Mouse (Mus musculus) MEL (cell line): ENCODE data around the gene Htra2. TPM values are rescaled to one million over a fixed set of nuclear protein-coding genes. Genes with fewer than 3 reads are reported as not detected.

Source experiments
- DNase-seq: peaks from one replicate; pipeline ENCODE4 v3.0.0; 2011; ENCODE audit warnings: low read depth, low spot score
- H3K27ac ChIP-seq: 2 replicates; pipeline ENCODE4 v1.5.1; 2012; ENCODE audit warnings: low read depth, mild to moderate bottlenecking, control low read depth, low read length, moderate library complexity; ENCODE audit not compliant: control insufficient read depth
- H3K27me3 ChIP-seq, 2 experiments: fragments of 150-350 bp in 1 of 2; sonication (generic) in 1 of 2; 2 replicates each; pipeline ENCODE4 v1.6.1; 2012; ENCODE audit warnings: low read length in 2 of 2, mild to moderate bottlenecking in 2 of 2, improper control_type of control experiment in 1 of 2, moderate library complexity in 1 of 2; ENCODE audit not compliant: insufficient read depth in 2 of 2, control insufficient read depth in 1 of 2
- H3K36me3 ChIP-seq, 2 experiments: 2 replicates each; pipeline ENCODE4 v1.6.1; 2012 to 2014; ENCODE audit warnings: low read length in 2 of 2, improper control_type of control experiment in 1 of 2, inconsistent platforms in 1 of 2, mild to moderate bottlenecking in 1 of 2; ENCODE audit not compliant: insufficient read depth in 2 of 2, control insufficient read depth in 1 of 2
- H3K4me1 ChIP-seq, 2 experiments: fragments of 150-350 bp in 1 of 2; sonication (generic) in 1 of 2; 2 replicates each; pipeline ENCODE4 v1.6.1; 2012; ENCODE audit warnings: low read length in 2 of 2, improper control_type of control experiment in 1 of 2, mild to moderate bottlenecking in 1 of 2; ENCODE audit not compliant: insufficient read depth in 2 of 2, control insufficient read depth in 1 of 2
- H3K4me3 ChIP-seq, 2 experiments: fragments of 150-350 bp in 1 of 2; sonication (generic) in 1 of 2; 2 replicates each; pipeline ENCODE4 v1.5.1; 2012; ENCODE audit warnings: low read depth in 2 of 2, low read length in 2 of 2, mild to moderate bottlenecking in 2 of 2, moderate library complexity in 2 of 2, control low read depth in 1 of 2, improper control_type of control experiment in 1 of 2; ENCODE audit not compliant: control insufficient read depth in 1 of 2, insufficient read depth in 1 of 2
- H3K79me2 ChIP-seq: 2 replicates; pipeline ENCODE4 v1.6.1; 2012; ENCODE audit warnings: mild to moderate bottlenecking, low read length, moderate library complexity; ENCODE audit not compliant: control insufficient read depth, poor library complexity, insufficient read depth
- H3K9ac ChIP-seq: 2 replicates; pipeline ENCODE4 v1.6.1; 2012; ENCODE audit warnings: low read depth, mild to moderate bottlenecking, control low read depth, low read length, moderate library complexity; ENCODE audit not compliant: control insufficient read depth, poor library complexity, severe bottlenecking
- H3K9me3 ChIP-seq: fragments of 150-350 bp; sonication (generic); replicated peaks from 2 replicates; pipeline ENCODE4 v1.6.1; 2012; ENCODE audit warnings: mild to moderate bottlenecking, low read length, improper control_type of control experiment, moderate library complexity; ENCODE audit not compliant: insufficient read depth
- CTCF ChIP-seq, 3 experiments: IDR thresholded peaks in 2 of 3; conservative IDR thresholded peaks in 1 of 3; 2 replicates each; pipeline ENCODE4 v1.5.1; 2011 to 2012; ENCODE audit warnings: low read length in 3 of 3, low read depth in 2 of 3, mild to moderate bottlenecking in 2 of 3, improper control_type of control experiment in 1 of 3, inconsistent platforms in 1 of 3, mixed read lengths in 1 of 3, moderate library complexity in 1 of 3; ENCODE audit not compliant: control insufficient read depth in 1 of 3, insufficient read depth in 1 of 3, poor library complexity in 1 of 3, severe bottlenecking in 1 of 3
- E2F4 ChIP-seq: IDR thresholded peaks from 2 replicates; pipeline ENCODE4 v1.6.1; 2011; ENCODE audit warnings: low read depth, low read length, improper control_type of control experiment, borderline replicate concordance
- EP300 ChIP-seq, 2 experiments: IDR thresholded peaks; 2 replicates each; pipeline ENCODE4 v1.6.1; 2011; ENCODE audit warnings: improper control_type of control experiment in 2 of 2, low read length in 2 of 2, low read depth in 1 of 2, mild to moderate bottlenecking in 1 of 2
- ETS1 ChIP-seq: IDR thresholded peaks from 2 replicates; pipeline ENCODE4 v1.6.1; 2012; ENCODE audit warnings: low read depth, mild to moderate bottlenecking, inconsistent platforms, low read length, improper control_type of control experiment, moderate library complexity
- GABPA ChIP-seq: IDR thresholded peaks from 2 replicates; pipeline ENCODE4 v1.6.1; 2012; ENCODE audit warnings: low read depth, mild to moderate bottlenecking, inconsistent platforms, low read length, improper control_type of control experiment, moderate library complexity
- HCFC1 ChIP-seq: IDR thresholded peaks from 2 replicates; pipeline ENCODE4 v1.6.1; 2012; ENCODE audit warnings: low read depth, mild to moderate bottlenecking, inconsistent platforms, low read length, improper control_type of control experiment, moderate library complexity
- KAT2A ChIP-seq: conservative IDR thresholded peaks from 2 replicates; pipeline ENCODE4 v1.6.1; 2012; ENCODE audit warnings: low read depth, low read length, improper control_type of control experiment, inconsistent platforms
- MAX ChIP-seq: IDR thresholded peaks from 2 replicates; pipeline ENCODE4 v1.6.1; 2011; ENCODE audit warnings: low read length, improper control_type of control experiment
- MYC ChIP-seq: IDR thresholded peaks from 2 replicates; pipeline ENCODE4 v1.6.1; 2011; ENCODE audit warnings: low read depth, mild to moderate bottlenecking, low read length, improper control_type of control experiment, moderate library complexity
- NELFE ChIP-seq: IDR thresholded peaks from 2 replicates; pipeline ENCODE4 v1.6.1; 2011; ENCODE audit warnings: low read depth, low read length, improper control_type of control experiment
- POLR2A ChIP-seq, 2 experiments: IDR thresholded peaks; 2 replicates each; pipeline ENCODE4 v1.6.1; 2011 to 2012; ENCODE audit warnings: low read length in 2 of 2, mild to moderate bottlenecking in 2 of 2, control low read depth in 1 of 2, improper control_type of control experiment in 1 of 2, low read depth in 1 of 2, moderate library complexity in 1 of 2; ENCODE audit not compliant: control insufficient read depth in 1 of 2, insufficient read depth in 1 of 2, poor library complexity in 1 of 2
- RCOR1 ChIP-seq: IDR thresholded peaks from 2 replicates; pipeline ENCODE4 v1.6.1; 2012; ENCODE audit warnings: low read depth, mild to moderate bottlenecking, inconsistent platforms, low read length, improper control_type of control experiment
- SIN3A ChIP-seq: IDR thresholded peaks from 2 replicates; pipeline ENCODE4 v1.6.1; 2012; ENCODE audit warnings: low read length, improper control_type of control experiment, inconsistent platforms
- TAL1 ChIP-seq: IDR thresholded peaks from 2 replicates; pipeline ENCODE4 v1.6.1; 2012; ENCODE audit warnings: mild to moderate bottlenecking, inconsistent platforms, low read length, moderate library complexity, mixed read lengths
- ZNF384 ChIP-seq: IDR thresholded peaks from 2 replicates; pipeline ENCODE4 v1.6.1; 2012; ENCODE audit warnings: low read depth, mild to moderate bottlenecking, inconsistent platforms, low read length, improper control_type of control experiment
- polyA plus RNA-seq, 2 experiments: library from polyadenylated mRNA; stranded (reverse) in 1 of 2; unstranded in 1 of 2; fragments of >175 nt in 1 of 2; fragments of >200 nt in 1 of 2; gene quantifications; 2 replicates each; pipeline versions ENCODE4 v1.2.1 to v1.2.4; 2012; ENCODE audit warnings: low replicate concordance in 2 of 2, low read depth in 1 of 2; ENCODE audit not compliant: insufficient read length in 2 of 2, insufficient read depth in 1 of 2, missing spikeins in 1 of 2
- total RNA-seq: library from RNA; depleted of rRNA; stranded (reverse); fragments of 300-350 nt; gene quantifications from 2 replicates; pipeline ENCODE4 v1.2.3, GENCODE M21; 2012

Gene Htra2
- total and polyA plus RNA-seq, 3 experiments, result 107 to 133 TPM; not detected in 1

- Histone ChIP-seq H3K27me3 (peaks cover 2 to 4% of the 10 kb centered on the region in 2 experiments; a peak in 2 of 4 replicates), H3K79me2 (no peaks in the 10 kb centered on the region), H3K9ac (no peak overlapping the region), H3K9me3 (no peaks in the 10 kb centered on the region), H3K4me3 (no peak overlapping the region), H3K4me1 (no peaks in the 10 kb centered on the region)
- DNase-seq, result no peak
- TF ChIP-seq SIN3A (no peak), GABPA (no peak), MYC (no peak), ETS1 (no peak), HCFC1 (no peak), MAX (no peak), RCOR1 (no peak), EP300 (IDR thresholded peaks at IDR 0.05; ENCODE audit: low read depth in 1 of 2, low read length in 2 of 2) (no peak), NELFE (no peak), CTCF (IDR thresholded peaks at IDR 0.05 in 2 of 3, conservative IDR thresholded peaks at IDR 0.05 in 1 of 3; ENCODE audit: control insufficient read depth in 1 of 3, insufficient read depth in 1 of 3, low read depth in 2 of 3, low read length in 3 of 3, poor library complexity in 1 of 3, severe bottlenecking in 1 of 3) (no peak), POLR2A (IDR thresholded peaks at IDR 0.05; ENCODE audit: control insufficient read depth in 1 of 2, insufficient read depth in 1 of 2, low read depth in 1 of 2, low read length in 2 of 2, poor library complexity in 1 of 2) (no peak)
- TF ChIP-seq, all 39 proteins: peak for 0
- Histone ChIP-seq H3K27ac (no peak overlapping the region), H3K36me3 (no peaks in the 10 kb centered on the region)
Observed at GRCm38 (mm10) chr6:83087926-83088260, 32.8 kb upstream of the Htra2 start.

GRCm38 (mm10) chr6:83087205-83087925 is 32.3 kb upstream of the Htra2 start:
- TF ChIP-seq E2F4 (no peak), KAT2A (no peak), ZNF384 (no peak), TAL1 (no peak)
- Histone ChIP-seq H3K4me1 (no peaks in the 10 kb centered on the region), H3K9me3 (no peaks in the 10 kb centered on the region), H3K27me3 (peaks cover 2 to 4% of the 10 kb centered on the region in 2 experiments; a peak in 2 of 4 replicates), H3K36me3 (no peaks in the 10 kb centered on the region), H3K4me3 (no peak overlapping the region), H3K27ac (no peak overlapping the region), H3K9ac (no peak overlapping the region), H3K79me2 (no peaks in the 10 kb centered on the region)
- no peak for DNase-seq
